Mouse (Mus musculus) CH12.LX (cell line): ENCODE data around the gene Mrpl44.

Experiments used
- CHD1 ChIP-seq: IDR thresholded peaks from 2 replicates; pipeline ENCODE4 v1.6.1; 2012; ENCODE audit warnings: low read depth, low read length, improper control_type of control experiment, inconsistent platforms
- CTCF ChIP-seq, 2 experiments: IDR thresholded peaks in 1 of 2; conservative IDR thresholded peaks in 1 of 2; 2 replicates each; pipeline ENCODE4 v1.5.1; 2011 to 2012; ENCODE audit warnings: low read depth in 2 of 2, low read length in 2 of 2, improper control_type of control experiment in 1 of 2, inconsistent platforms in 1 of 2, mild to moderate bottlenecking in 1 of 2, moderate library complexity in 1 of 2
- E2F4 ChIP-seq: IDR thresholded peaks from 2 replicates; pipeline ENCODE4 v1.6.1; 2011; ENCODE audit warnings: low read depth, low read length, improper control_type of control experiment; ENCODE audit not compliant: insufficient replicate concordance
- EP300 ChIP-seq: IDR thresholded peaks from 2 replicates; pipeline ENCODE4 v1.6.1; 2011; ENCODE audit warnings: low read length, improper control_type of control experiment
- MAFK ChIP-seq: IDR thresholded peaks from 2 replicates; pipeline ENCODE4 v1.6.1; 2011; ENCODE audit warnings: low read length, improper control_type of control experiment; ENCODE audit not compliant: insufficient replicate concordance
- MAZ ChIP-seq: IDR thresholded peaks from 2 replicates; pipeline ENCODE4 v1.6.1; 2012; ENCODE audit warnings: low read depth, mild to moderate bottlenecking, inconsistent platforms, low read length, improper control_type of control experiment, moderate library complexity
- POLR2A ChIP-seq: IDR thresholded peaks from 2 replicates; pipeline ENCODE4 v1.6.1; 2011; ENCODE audit warnings: low read depth, mild to moderate bottlenecking, improper control_type of control experiment, low read length
- POLR2AphosphoS2 ChIP-seq: IDR thresholded peaks from 2 replicates; pipeline ENCODE4 v1.6.1; 2011; ENCODE audit warnings: low read depth, low read length, improper control_type of control experiment
- RCOR1 ChIP-seq: conservative IDR thresholded peaks from 2 replicates; pipeline ENCODE4 v1.6.1; 2012; ENCODE audit warnings: low read depth, mild to moderate bottlenecking, inconsistent platforms, low read length, improper control_type of control experiment
- USF2 ChIP-seq: conservative IDR thresholded peaks from 2 replicates; pipeline ENCODE4 v1.6.1; 2011; ENCODE audit warnings: low read depth, low read length, improper control_type of control experiment
- ZC3H11A ChIP-seq: IDR thresholded peaks from 2 replicates; pipeline ENCODE4 v1.6.1; 2012; ENCODE audit warnings: low read depth, mild to moderate bottlenecking, inconsistent platforms, low read length, improper control_type of control experiment
- ZMIZ1 ChIP-seq: IDR thresholded peaks from 2 replicates; pipeline ENCODE4 v1.6.1; 2012; ENCODE audit warnings: low read depth, mild to moderate bottlenecking, inconsistent platforms, low read length, improper control_type of control experiment

GRCm38 (mm10) chr1:79823951-79824633 is 48.3 kb downstream of the Mrpl44 start:
- no peak for TF ChIP-seq CTCF (conservative IDR thresholded peaks at IDR 0.05 in 1 of 2, IDR thresholded peaks at IDR 0.05 in 1 of 2; ENCODE audit: low read depth in 2 of 2, low read length in 2 of 2)
- no peak for TF ChIP-seq POLR2A
- TF ChIP-seq POLR2AphosphoS2: no peak
- no peak for TF ChIP-seq ZMIZ1
- TF ChIP-seq MAZ: no peak
- no peak for TF ChIP-seq EP300
- no peak for TF ChIP-seq CHD1
- no peak for TF ChIP-seq RCOR1
- TF ChIP-seq MAFK: no peak
- TF ChIP-seq ZC3H11A: no peak
- no peak for TF ChIP-seq USF2
- no peak for TF ChIP-seq E2F4
